Mouse (Mus musculus) neural tube, embryonic 12.5 days (tissue): ENCODE measurements around the gene Rprd2. TPM values are rescaled to one million over a fixed set of nuclear protein-coding genes. Genes with fewer than 3 reads are reported as not detected.
"Not testable (repeated sequence)": the region's sequence is repeated elsewhere in the genome, so short reads cannot be mapped to it uniquely, and the experiment has no call there.

Source experiments
- ATAC-seq: fragments of 200-750 bp; cut with Nextera tagmentation; 2 replicates; pipeline ENCODE4 v1.8.0; 2017; ENCODE audit warnings: low read depth, mild to moderate bottlenecking, moderate TSS enrichment, moderate library complexity; ENCODE audit not compliant: low FRiP score
- H3K27ac ChIP-seq: fragments of 300-500 bp; sonication (generic); 2 replicates; pipeline ENCODE4 v1.5.1; 2016
- H3K27me3 ChIP-seq: fragments of 300-500 bp; sonication (generic); replicated peaks from 2 replicates; pipeline ENCODE4 v1.6.1; 2016; ENCODE audit warnings: mild to moderate bottlenecking
- H3K36me3 ChIP-seq: fragments of 300-500 bp; sonication (generic); 2 replicates; pipeline ENCODE4 v1.6.1; 2016; ENCODE audit warnings: mild to moderate bottlenecking
- H3K4me1 ChIP-seq: fragments of 300-500 bp; sonication (generic); 2 replicates; pipeline ENCODE4 v1.6.1; 2016
- H3K4me2 ChIP-seq: fragments of 300-500 bp; sonication (generic); replicated peaks from 2 replicates; pipeline ENCODE4 v1.6.1; 2016; ENCODE audit warnings: mild to moderate bottlenecking
- H3K4me3 ChIP-seq: fragments of 300-500 bp; sonication (generic); 2 replicates; pipeline ENCODE4 v1.5.1; 2016
- H3K9ac ChIP-seq: fragments of 300-500 bp; sonication (generic); 2 replicates; pipeline ENCODE4 v1.6.1; 2016; ENCODE audit warnings: mild to moderate bottlenecking
- H3K9me3 ChIP-seq: fragments of 300-500 bp; sonication (generic); 2 replicates; pipeline ENCODE4 v1.6.1; 2016; ENCODE audit warnings: mild to moderate bottlenecking
- WGBS: fragments of 180-500 bp; shearing (Covaris S2); methylation state at CpG from one replicate; pipeline ENCODE4 v1.1.7; 2016; 5-methylcytosine and 5-hydroxymethylcytosine counted together
- polyA plus RNA-seq: library from polyadenylated mRNA; unstranded; fragments of >200 nt; fragmentation: Nextera tagmentation; extraction: Ambion mirVana; gene quantifications from 2 replicates; pipeline ENCODE4 v1.2.1, GENCODE M21; 2016

Gene Rprd2
- 25.4 and 26.2 TPM in 2 replicates for polyA plus RNA-seq

DNA sequence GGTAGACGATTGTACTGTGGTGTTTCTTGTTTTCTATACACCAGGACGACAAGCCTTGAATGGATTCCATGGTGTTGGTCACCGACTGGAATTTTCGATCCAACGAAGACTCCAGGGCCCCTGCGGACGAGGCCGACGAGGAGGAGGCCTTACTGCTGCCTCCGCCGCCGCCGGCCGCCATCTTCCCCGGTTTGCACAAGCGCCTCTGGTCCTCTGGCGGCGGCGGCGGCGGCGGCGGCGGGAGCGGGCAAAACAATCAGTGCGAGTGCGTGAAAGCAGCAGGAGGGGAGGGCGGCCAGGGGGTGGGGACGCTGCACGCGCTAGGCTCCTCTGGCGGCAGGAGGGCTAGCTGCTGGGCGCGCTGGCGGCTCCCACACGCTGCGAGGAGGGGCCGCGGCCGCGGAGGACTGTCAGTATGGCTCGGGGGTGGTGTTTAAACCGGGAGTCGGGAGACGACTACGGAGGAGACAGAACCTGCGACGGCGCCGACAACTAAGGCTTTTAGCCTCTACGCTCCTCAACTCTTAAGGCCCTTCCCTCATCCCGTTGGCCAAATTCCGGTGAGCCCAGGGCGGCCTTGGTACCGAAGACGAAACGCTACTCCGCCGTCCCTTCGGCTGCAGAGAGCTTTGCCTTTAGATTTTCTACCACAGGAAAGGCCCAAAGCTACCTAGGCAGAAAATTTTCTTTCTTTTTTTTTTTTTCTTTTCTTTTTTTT lies at the start of gene Rprd2:
TSS of gene Rprd2 (minus strand) at position 293 of the 718 bp plus-strand sequence.
- Histone ChIP-seq H3K36me3 (no peaks in the 10 kb centered on the region), H3K27ac (peak within 1 kb of the TSS; percentile 96), H3K9me3 (no peaks in the 10 kb centered on the region), H3K4me3 (peak within 1 kb of the TSS; percentile 69), H3K4me1 (peaks cover 13% of the 10 kb centered on the region), H3K27me3 (no peaks in the 10 kb centered on the region), H3K4me2 (peak within 1 kb of the TSS; percentile 78), H3K9ac (peak within 1 kb of the TSS; percentile 91)
- ATAC-seq = peak; percentile 46
- under 1% methylated on average over 60 of the region's 60 CpGs for whole genome bisulfite sequencing

DNA sequence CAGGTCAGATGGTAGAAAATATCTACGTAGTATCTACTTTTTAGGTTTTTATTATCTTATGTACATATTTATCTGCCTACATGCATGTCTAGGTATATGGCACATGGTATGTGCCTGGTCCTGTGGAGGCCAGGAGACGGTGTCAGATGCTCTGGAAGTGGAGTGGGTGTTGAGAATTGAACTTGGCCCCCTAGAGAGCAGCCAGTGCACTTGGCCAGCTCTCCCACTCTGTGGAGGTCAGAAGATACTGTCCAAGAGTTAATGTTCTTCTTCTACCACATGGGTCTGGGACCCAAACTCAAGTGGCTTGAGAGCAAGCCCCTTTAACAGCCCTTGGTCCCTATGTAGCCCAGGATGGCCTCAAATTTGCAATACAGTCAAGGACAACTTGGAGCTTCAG lies 48.7 kb upstream of the Rprd2 start:
- no peak overlapping the region for H3K27ac ChIP-seq
- no peak overlapping the region for H3K4me3 ChIP-seq
- no peak for ATAC-seq
- H3K27me3 ChIP-seq = no peaks in the 10 kb centered on the region
- 0 out of 2 replicates have a peak overlapping the region, but pooled peaks have one; percentile 26 for H3K9ac ChIP-seq
- WGBS = 94% methylated on average over 2 of the region's 2 CpGs
- peaks cover 15% of the 10 kb centered on the region for H3K4me1 ChIP-seq
- no peak overlapping the region for H3K4me2 ChIP-seq
- peaks cover 44% of the 10 kb centered on the region for H3K36me3 ChIP-seq
- H3K9me3 ChIP-seq = no peaks in the 10 kb centered on the region

DNA sequence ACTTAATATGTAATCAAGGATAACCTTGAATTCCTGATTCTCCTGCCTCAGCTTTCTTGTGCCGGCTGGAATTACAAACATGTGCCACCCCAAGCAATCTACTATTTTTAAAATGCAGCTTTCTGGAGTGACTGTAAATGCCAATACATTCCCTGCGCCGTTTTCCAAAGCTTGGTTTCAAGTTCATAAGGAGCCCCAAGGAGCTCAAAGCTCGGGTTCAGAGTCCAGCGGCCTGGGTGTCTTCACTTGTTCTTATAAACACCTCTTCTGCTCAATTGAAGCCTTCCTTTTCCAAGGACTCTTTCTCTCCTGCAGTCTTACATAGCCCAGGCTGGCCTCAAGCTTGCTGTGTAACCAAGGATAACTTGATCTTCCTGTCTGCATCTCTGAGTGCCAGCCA lies 47.4 kb upstream of the Rprd2 start:
- Histone ChIP-seq H3K9ac (no peak overlapping the region), H3K27me3 (no peaks in the 10 kb centered on the region), H3K4me1 (peaks cover 7% of the 10 kb centered on the region; the same call in 1 of the 2 replicates), H3K27ac (no peak overlapping the region), H3K4me2 (no peak overlapping the region), H3K9me3 (no peaks in the 10 kb centered on the region), H3K36me3 (peaks cover 44% of the 10 kb centered on the region), H3K4me3 (no peak overlapping the region)
- no peak for ATAC-seq
- 97% methylated on average over 5 of the region's 5 CpGs for WGBS

DNA sequence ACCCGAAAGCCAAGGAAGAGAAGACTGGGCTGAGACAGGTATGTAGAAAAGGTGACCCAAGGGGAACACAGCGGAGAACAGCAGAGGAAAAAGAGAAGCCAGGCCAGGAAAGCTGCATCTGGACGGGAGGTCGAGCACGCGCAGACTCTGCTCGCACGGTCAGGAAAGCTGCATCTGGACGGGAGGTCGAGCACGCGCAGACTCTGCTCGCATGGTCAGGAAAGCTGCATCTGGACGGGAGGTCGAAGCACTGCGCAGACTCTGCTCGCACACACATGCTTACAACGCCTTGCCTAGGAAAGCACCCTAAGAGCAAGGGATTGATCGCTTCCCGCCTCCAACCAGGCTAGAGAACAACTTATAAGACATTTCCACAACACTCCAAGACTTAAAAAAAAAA lies 46.9 kb upstream of the Rprd2 start:
- Histone ChIP-seq H3K27ac (no peak overlapping the region), H3K9me3 (no peaks in the 10 kb centered on the region), H3K9ac (no peak overlapping the region), H3K4me2 (no peak overlapping the region), H3K36me3 (peaks cover 44% of the 10 kb centered on the region), H3K4me1 (peaks cover 5% of the 10 kb centered on the region; the same call in 1 of the 2 replicates), H3K27me3 (no peaks in the 10 kb centered on the region), H3K4me3 (no peak overlapping the region)
- WGBS = 95% methylated on average over 20 of the region's 20 CpGs
- ATAC-seq = no peak

DNA sequence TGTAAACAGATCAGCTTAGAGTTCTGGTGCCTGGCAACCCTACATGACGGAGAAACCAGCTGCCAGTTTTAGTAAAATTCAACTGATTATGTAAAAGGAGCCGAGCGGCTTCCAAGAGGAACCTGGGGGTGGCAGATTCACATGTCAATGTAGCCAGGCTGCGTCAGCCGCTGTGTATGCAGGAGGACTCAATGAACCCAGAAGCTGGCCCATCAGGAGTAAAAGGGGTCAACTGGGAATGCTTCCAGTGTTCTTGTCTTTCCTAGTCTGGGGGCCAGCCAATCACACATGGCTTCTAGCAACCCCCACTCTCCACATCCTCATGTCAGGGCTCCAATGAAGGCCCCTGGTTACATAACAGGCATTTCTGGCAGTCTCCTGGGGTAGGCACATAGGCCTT lies 46.4 kb upstream of the Rprd2 start:
- Histone ChIP-seq H3K27me3 (no peaks in the 10 kb centered on the region), H3K9me3 (no peaks in the 10 kb centered on the region), H3K27ac (no peak overlapping the region), H3K4me2 (no peak overlapping the region), H3K4me3 (no peak overlapping the region), H3K9ac (no peak overlapping the region), H3K36me3 (peaks cover 42% of the 10 kb centered on the region), H3K4me1 (no peaks in the 10 kb centered on the region)
- WGBS = 91% methylated on average over 5 of the region's 5 CpGs
- ATAC-seq = no peak

DNA sequence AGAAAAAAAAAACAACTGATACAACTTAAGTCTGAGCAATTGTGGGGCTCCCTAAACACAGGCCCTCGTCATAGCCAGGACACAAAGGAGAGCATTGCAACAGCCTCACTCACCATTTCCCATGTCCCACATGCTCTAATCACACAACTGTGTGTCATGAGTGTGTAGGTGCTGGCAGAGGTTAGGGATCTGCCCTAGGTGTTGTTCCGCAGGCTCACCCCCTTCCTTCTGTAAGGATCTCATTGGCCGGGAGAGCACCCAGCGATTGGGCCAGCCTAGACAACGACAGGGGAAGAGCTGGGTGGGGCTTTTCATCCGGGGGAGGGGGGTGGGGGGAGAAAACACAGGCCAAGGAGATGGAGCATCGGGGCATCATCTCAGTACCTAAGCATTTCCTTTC lies 44.9 kb upstream of the Rprd2 start:
- Histone ChIP-seq H3K9ac (no peak overlapping the region), H3K9me3 (no peaks in the 10 kb centered on the region), H3K4me3 (no peak overlapping the region), H3K4me2 (no peak overlapping the region), H3K27ac (no peak overlapping the region), H3K4me1 (no peaks in the 10 kb centered on the region), H3K36me3 (peaks cover 30% of the 10 kb centered on the region), H3K27me3 (no peaks in the 10 kb centered on the region)
- WGBS = 79% methylated on average over 7 of the region's 7 CpGs
- ATAC-seq = no peak

DNA sequence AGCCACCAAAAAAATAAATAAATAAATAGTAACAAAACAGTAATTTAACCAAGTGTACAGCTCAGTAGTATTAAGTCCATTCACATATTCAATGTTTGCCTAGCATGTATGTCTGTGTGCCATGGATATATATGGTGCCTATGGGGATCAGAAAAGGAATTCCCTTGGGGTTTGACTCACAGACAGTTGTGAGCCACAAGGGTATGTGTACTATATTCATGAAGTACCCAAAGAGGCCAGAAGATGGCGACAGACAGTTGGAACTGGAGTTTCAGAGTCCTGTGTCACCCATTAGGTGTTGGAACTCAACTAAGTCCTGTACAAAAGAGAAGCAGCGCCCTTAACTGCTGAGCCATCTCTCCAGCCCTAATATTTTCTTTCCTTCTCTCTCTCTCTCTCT lies 43.1 kb upstream of the Rprd2 start:
- Histone ChIP-seq H3K9ac (no peak overlapping the region), H3K4me3 (no peak overlapping the region), H3K4me1 (no peaks in the 10 kb centered on the region), H3K4me2 (no peak overlapping the region), H3K27me3 (no peaks in the 10 kb centered on the region), H3K36me3 (peaks cover 20% of the 10 kb centered on the region), H3K9me3 (no peaks in the 10 kb centered on the region), H3K27ac (no peak overlapping the region)
- WGBS = 31% methylated on average over 2 of the region's 2 CpGs
- ATAC-seq = peak; percentile 72; the same call in 1 of the 2 replicates

DNA sequence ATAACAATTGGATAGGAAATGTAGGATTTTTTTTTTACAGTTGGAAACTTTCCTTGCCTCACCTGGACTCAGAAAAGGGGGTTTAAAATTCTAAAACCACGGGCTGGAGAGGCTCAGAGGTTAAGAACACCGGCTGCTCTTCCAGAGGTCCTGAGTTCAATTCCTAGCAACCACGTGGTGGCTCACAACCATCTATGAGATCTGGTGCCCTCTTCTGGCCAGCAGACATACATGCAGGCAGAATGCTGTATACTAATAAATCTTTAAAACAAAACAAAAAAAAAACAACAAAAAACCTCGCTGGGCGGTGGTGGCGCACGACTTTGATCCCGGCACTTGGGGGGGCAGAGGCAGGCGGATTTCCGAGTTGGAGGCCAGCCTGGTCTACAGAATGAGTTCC lies 42.6 kb upstream of the Rprd2 start:
- Histone ChIP-seq H3K9me3 (no peaks in the 10 kb centered on the region), H3K4me2 (no peak overlapping the region), H3K9ac (no peak overlapping the region), H3K27ac (no peak overlapping the region), H3K4me3 (no peak overlapping the region), H3K27me3 (no peaks in the 10 kb centered on the region), H3K4me1 (no peaks in the 10 kb centered on the region), H3K36me3 (peaks cover 20% of the 10 kb centered on the region)
- WGBS = 73% methylated on average over 10 of the region's 10 CpGs
- ATAC-seq = no peak

DNA sequence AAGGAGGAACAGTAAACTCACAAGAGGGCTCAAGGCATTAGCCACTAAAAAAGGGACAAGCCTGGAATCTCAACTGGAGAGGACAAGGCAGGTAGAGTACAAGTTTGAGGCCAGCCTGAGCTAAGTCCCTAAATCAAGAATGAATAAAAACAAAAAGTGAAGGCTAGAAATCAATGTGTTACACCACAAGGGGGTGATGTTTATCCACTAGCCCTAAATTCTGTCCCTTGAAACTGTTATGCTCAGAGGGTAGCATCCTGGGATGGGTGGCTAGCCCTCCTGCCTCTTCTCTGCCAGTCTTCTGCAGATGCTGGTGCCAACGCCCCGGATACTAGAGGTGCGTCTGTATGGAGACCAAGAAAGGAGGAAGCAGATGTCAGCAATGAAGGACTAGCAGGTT lies 41.7 kb upstream of the Rprd2 start:
- H3K27me3 ChIP-seq = no peaks in the 10 kb centered on the region
- H3K27ac ChIP-seq = no peak overlapping the region
- ATAC-seq = no peak
- H3K9me3 ChIP-seq = no peaks in the 10 kb centered on the region
- no peak overlapping the region for H3K9ac ChIP-seq
- no peaks in the 10 kb centered on the region for H3K4me1 ChIP-seq
- no peak overlapping the region for H3K4me2 ChIP-seq
- WGBS = 91% methylated on average over 3 of the region's 3 CpGs
- H3K36me3 ChIP-seq = peaks cover 16% of the 10 kb centered on the region
- H3K4me3 ChIP-seq = no peak overlapping the region

DNA sequence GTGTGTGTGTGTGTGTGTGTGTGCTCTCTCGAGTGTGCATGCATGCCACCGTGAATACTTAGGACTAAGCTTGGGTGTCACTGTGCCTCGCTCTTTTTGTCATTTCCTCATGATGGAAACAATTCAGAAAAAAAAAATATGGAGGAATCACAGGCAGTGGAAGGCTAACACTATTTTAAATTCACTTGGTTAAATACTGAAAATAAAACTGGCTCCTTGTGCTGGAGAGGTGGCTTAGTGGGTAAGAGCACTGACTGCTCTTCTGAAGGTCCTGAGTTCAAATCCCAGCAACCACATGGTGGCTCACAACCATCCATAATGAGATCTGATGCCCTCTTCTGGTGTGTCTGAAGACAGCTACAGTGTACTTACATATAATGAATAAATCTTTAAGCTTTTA lies 39.6 kb upstream of the Rprd2 start:
- H3K9ac ChIP-seq, H3K4me1 ChIP-seq, ATAC-seq, H3K9me3 ChIP-seq, H3K27ac ChIP-seq, H3K36me3 ChIP-seq, H3K4me2 ChIP-seq, H3K4me3 ChIP-seq, H3K27me3 ChIP-seq: not testable (repeated sequence)
- 80% methylated on average over 3 of the region's 3 CpGs for WGBS

DNA sequence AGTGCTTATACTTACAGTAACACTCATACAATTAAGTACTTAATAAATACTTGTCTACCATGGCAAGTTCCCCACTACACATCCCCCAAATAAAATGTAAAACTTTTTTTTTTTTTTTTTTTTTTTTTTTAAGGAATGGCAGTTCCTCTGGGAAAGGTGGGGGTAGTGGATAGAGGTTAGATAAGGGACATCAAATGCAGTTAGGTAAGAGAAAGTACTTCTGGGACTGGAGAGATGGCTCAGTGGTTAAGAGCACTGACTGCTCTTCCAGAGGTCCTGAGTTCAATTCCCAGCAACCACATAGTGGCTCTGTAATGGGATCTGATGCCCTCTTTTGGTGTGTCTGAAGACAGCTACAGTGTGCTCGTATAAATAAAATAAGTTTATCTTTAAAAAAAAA lies 38.4 kb upstream of the Rprd2 start:
- not testable (repeated sequence) for H3K27ac ChIP-seq, H3K4me2 ChIP-seq, H3K4me3 ChIP-seq, H3K9me3 ChIP-seq, H3K9ac ChIP-seq, ATAC-seq, H3K27me3 ChIP-seq, H3K4me1 ChIP-seq
- H3K36me3 ChIP-seq = peaks cover 13% of the 10 kb centered on the region
- WGBS = 91% methylated on average over 1 of the region's 1 CpGs

DNA sequence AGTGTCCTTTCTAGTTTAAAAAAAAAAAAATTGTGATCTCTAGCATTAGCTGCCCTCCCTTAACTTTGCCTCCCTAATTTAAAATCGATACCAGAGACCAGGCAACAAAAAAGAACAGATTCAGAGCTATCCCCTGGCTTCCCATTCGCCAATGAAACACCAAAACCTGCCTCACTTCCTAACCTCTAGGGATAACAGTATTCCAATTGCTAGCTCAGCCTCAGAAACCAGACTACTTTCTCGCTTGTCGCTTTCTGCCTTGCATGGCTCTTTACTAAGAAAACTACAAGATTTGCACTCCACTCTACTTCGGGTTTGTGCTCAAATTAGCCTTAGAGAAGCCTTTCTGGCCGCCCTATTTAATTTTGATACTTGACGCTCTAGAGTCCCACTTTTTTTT lies 37.5 kb upstream of the Rprd2 start:
- H3K9ac ChIP-seq = peak overlapping the region; percentile 79
- H3K4me1 ChIP-seq = peaks cover 7% of the 10 kb centered on the region
- H3K27ac ChIP-seq = 0 out of 2 replicates have a peak overlapping the region, but pooled peaks have one; percentile 3
- peak; percentile 19; the same call in 1 of the 2 replicates for ATAC-seq
- H3K27me3 ChIP-seq = no peaks in the 10 kb centered on the region
- H3K4me2 ChIP-seq = peak overlapping the region; percentile 88
- WGBS = 31% methylated on average over 7 of the region's 7 CpGs
- H3K9me3 ChIP-seq = no peaks in the 10 kb centered on the region
- peak overlapping the region; percentile 85 for H3K4me3 ChIP-seq
- H3K36me3 ChIP-seq = peaks cover 21% of the 10 kb centered on the region
